Mouse (Mus musculus) lung, embryonic 14.5 days (tissue): ENCODE measurements at regions not wholly inside any gene's neighbourhood (a gene's known extent, or its start where the extent isn't known, plus 50 kb on each side); places are given as distances from the start of the nearest gene placed in this dataset.

Experiments used
- ATAC-seq: fragments of 200-750 bp; cut with Nextera tagmentation; 2 replicates; pipeline ENCODE4 v1.8.0; 2017; ENCODE audit warnings: mild to moderate bottlenecking, moderate TSS enrichment, moderate library complexity; ENCODE audit not compliant: insufficient read depth
- DNase-seq: peaks from one replicate; pipeline ENCODE4 v3.0.0-alpha.2; 2015
- H3K27ac ChIP-seq: fragments of 300-500 bp; sonication (generic); 2 replicates; pipeline ENCODE4 v1.5.1; 2014; ENCODE audit warnings: low read depth, mild to moderate bottlenecking, moderate library complexity
- H3K27me3 ChIP-seq: fragments of 300-500 bp; sonication (generic); 2 replicates; pipeline ENCODE4 v1.6.1; 2014; ENCODE audit warnings: low read length, control low read depth; ENCODE audit not compliant: insufficient read depth
- H3K36me3 ChIP-seq: fragments of 300-500 bp; sonication (generic); 2 replicates; pipeline ENCODE4 v1.6.1; 2014; ENCODE audit warnings: control low read depth; ENCODE audit not compliant: insufficient read depth
- H3K4me1 ChIP-seq: fragments of 300-500 bp; sonication (generic); 2 replicates; pipeline ENCODE4 v1.6.1; 2014; ENCODE audit warnings: antibody characterized with exemption, control low read depth; ENCODE audit not compliant: insufficient read depth
- H3K4me2 ChIP-seq: fragments of 300-500 bp; sonication (generic); 2 replicates; pipeline ENCODE4 v1.6.1; 2014; ENCODE audit warnings: mild to moderate bottlenecking
- H3K4me3 ChIP-seq: fragments of 300-500 bp; sonication (generic); 2 replicates; pipeline ENCODE4 v1.5.1; 2014; ENCODE audit warnings: low read depth, low read length
- H3K9ac ChIP-seq: fragments of 300-500 bp; sonication (generic); 2 replicates; pipeline ENCODE4 v1.6.1; 2014
- H3K9me3 ChIP-seq: fragments of 300-500 bp; sonication (generic); 2 replicates; pipeline ENCODE4 v1.6.1; 2016; ENCODE audit warnings: low read depth, low read length, control low read depth
- CTCF ChIP-seq: IDR thresholded peaks from 2 replicates; pipeline ENCODE4 v1.5.1; 2016; ENCODE audit warnings: antibody characterized with exemption, low read depth
- WGBS: fragments of 180-500 bp; shearing (Covaris S2); extraction: QIAGEN DNeasy Blood & Tissue Kit; methylation state at CpG from one replicate; pipeline ENCODE4 v1.1.7; 2014; 5-methylcytosine and 5-hydroxymethylcytosine counted together

- ATAC-seq = peak; percentile 25
- 8% methylated on average over 6 of the region's 6 CpGs for WGBS
- H3K4me2 ChIP-seq = no peak overlapping the region
Observed at GRCm38 (mm10) chr4:114680360-114680759, 141.2 kb upstream of the Gm12830 start.

GRCm38 (mm10) chr4:114682955-114683354, 138.6 kb upstream of the Gm12830 start:
- H3K9me3 ChIP-seq = no peaks in the 10 kb centered on the region
- H3K27me3 ChIP-seq = peaks cover 16% of the 10 kb centered on the region; the same call in 1 of the 2 replicates
- H3K4me1 ChIP-seq = no peaks in the 10 kb centered on the region
- H3K9ac ChIP-seq = no peak overlapping the region
- no peaks in the 10 kb centered on the region for H3K36me3 ChIP-seq
- ATAC-seq (no peak), DNase-seq (no peak)
- TF ChIP-seq CTCF = no peak
- no peak overlapping the region for H3K4me2 ChIP-seq
- H3K27ac ChIP-seq = no peak overlapping the region
- WGBS = 47% methylated on average over 7 of the region's 7 CpGs
- no peak overlapping the region for H3K4me3 ChIP-seq

More at GRCm38 (mm10) chr4:114680360-114680759, 141.2 kb upstream of the Gm12830 start:
- TF ChIP-seq CTCF = no peak
- no peaks in the 10 kb centered on the region for H3K36me3 ChIP-seq
- DNase-seq = peak; percentile 38
- H3K4me3 ChIP-seq = no peak overlapping the region
- no peak overlapping the region for H3K9ac ChIP-seq
- H3K27me3 ChIP-seq = peaks cover 12% of the 10 kb centered on the region; the same call in 1 of the 2 replicates
- no peak overlapping the region for H3K27ac ChIP-seq
- no peaks in the 10 kb centered on the region for H3K4me1 ChIP-seq
- no peaks in the 10 kb centered on the region for H3K9me3 ChIP-seq

DNA sequence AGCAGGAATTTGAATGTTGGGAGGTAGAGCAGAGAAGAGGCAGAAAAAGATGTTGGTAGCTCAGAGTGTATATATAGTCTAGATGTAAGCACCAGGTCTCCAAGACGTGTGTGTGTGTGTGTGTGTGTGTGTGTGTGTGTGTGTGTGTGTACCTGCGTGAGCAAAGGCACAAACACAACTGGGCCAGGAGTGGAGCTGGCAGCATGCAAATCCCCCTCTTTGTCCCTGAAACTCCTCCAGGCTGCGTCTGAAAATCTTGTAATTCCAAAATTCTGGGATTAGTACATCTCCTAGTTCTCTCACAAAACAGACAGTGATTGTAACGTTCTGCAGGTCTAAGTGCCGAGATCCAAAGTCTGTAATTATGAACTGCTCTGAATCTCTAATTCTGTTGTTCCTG, 137.8 kb upstream of the Gm12830 start:
- no peaks in the 10 kb centered on the region for H3K4me1 ChIP-seq
- H3K27me3 ChIP-seq = peaks cover 16% of the 10 kb centered on the region; the same call in 1 of the 2 replicates
- DNase-seq (no peak), ATAC-seq (no peak)
- no peak overlapping the region for H3K4me2 ChIP-seq
- 60% methylated on average over 5 of the region's 5 CpGs for WGBS
- no peak overlapping the region for H3K4me3 ChIP-seq
- no peaks in the 10 kb centered on the region for H3K36me3 ChIP-seq
- TF ChIP-seq CTCF = no peak
- H3K27ac ChIP-seq = no peak overlapping the region
- H3K9ac ChIP-seq = no peak overlapping the region
- H3K9me3 ChIP-seq = no peaks in the 10 kb centered on the region

- no peak overlapping the region for H3K4me3 ChIP-seq
- 63% methylated on average over 7 of the region's 7 CpGs for WGBS
- H3K36me3 ChIP-seq = no peaks in the 10 kb centered on the region
- no peaks in the 10 kb centered on the region for H3K9me3 ChIP-seq
- H3K4me1 ChIP-seq = no peaks in the 10 kb centered on the region
- TF ChIP-seq CTCF = no peak
- ATAC-seq = no peak
- H3K27ac ChIP-seq = no peak overlapping the region
- peaks cover 16% of the 10 kb centered on the region; the same call in 1 of the 2 replicates for H3K27me3 ChIP-seq
- H3K9ac ChIP-seq = no peak overlapping the region
- no peak overlapping the region for H3K4me2 ChIP-seq
- DNase-seq = no peak
Observed at GRCm38 (mm10) chr4:114684844-114685382, 136.6 kb upstream of the Gm12830 start.

DNA sequence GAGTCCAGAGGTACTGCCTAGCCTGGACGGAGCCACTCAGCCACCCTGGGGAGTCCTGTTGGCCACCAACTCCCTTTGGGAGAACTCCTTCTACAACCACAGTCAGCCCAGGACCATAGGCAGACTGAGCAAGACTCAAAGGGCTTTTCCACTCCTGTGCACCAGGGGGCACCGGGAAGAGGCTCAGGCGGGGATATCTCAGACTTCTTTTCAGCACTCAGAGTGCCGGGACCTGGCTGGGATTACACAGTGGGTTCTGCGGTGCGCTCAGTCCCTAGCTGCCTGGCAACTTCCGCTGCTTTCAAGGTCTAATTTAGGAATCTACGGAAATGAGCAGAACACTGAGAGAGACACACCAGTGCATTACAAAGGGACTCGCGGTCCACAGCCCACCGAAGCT, 136.1 kb upstream of the Gm12830 start:
- no peak overlapping the region for H3K4me3 ChIP-seq
- H3K4me2 ChIP-seq = peak overlapping the region; percentile 47; the same call in 1 of the 2 replicates
- peak; percentile 85 for DNase-seq
- H3K27me3 ChIP-seq = peaks cover 16% of the 10 kb centered on the region; the same call in 1 of the 2 replicates
- H3K36me3 ChIP-seq = no peaks in the 10 kb centered on the region
- TF ChIP-seq CTCF = peak; percentile 74
- no peak overlapping the region for H3K27ac ChIP-seq
- H3K4me1 ChIP-seq = no peaks in the 10 kb centered on the region
- WGBS = 16% methylated on average over 11 of the region's 11 CpGs
- peak; percentile 83 for ATAC-seq
- no peaks in the 10 kb centered on the region for H3K9me3 ChIP-seq
- H3K9ac ChIP-seq = no peak overlapping the region

DNA sequence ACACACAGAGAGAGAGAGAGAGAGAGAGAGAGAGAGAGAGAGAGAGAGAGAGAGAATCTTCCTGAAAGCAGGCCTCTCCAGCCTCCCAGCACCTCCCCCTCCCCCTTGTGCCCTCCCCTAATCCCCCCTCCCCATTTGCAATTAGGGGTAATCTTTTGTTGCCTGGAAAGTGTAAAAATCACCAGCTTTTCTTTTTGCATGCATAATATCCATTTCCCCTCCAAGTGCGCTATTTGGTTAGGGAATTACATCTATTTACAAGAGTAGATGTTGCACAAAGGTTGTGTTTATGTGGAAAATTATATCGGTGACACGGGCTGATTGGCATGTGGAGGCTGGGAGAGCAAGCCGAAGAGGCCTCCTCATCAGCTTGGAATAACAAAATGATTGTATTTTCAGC, 135.4 kb upstream of the Gm12830 start:
- TF ChIP-seq CTCF = no peak
- no peak overlapping the region; the same call in 1 of the 2 replicates for H3K4me2 ChIP-seq
- no peak overlapping the region for H3K27ac ChIP-seq
- no peaks in the 10 kb centered on the region for H3K9me3 ChIP-seq
- WGBS = 54% methylated on average over 4 of the region's 4 CpGs
- no peak overlapping the region for H3K9ac ChIP-seq
- no peak for ATAC-seq
- H3K27me3 ChIP-seq = peaks cover 16% of the 10 kb centered on the region; the same call in 1 of the 2 replicates
- DNase-seq = no peak
- H3K36me3 ChIP-seq = no peaks in the 10 kb centered on the region
- H3K4me3 ChIP-seq = no peak overlapping the region
- no peaks in the 10 kb centered on the region for H3K4me1 ChIP-seq

DNA sequence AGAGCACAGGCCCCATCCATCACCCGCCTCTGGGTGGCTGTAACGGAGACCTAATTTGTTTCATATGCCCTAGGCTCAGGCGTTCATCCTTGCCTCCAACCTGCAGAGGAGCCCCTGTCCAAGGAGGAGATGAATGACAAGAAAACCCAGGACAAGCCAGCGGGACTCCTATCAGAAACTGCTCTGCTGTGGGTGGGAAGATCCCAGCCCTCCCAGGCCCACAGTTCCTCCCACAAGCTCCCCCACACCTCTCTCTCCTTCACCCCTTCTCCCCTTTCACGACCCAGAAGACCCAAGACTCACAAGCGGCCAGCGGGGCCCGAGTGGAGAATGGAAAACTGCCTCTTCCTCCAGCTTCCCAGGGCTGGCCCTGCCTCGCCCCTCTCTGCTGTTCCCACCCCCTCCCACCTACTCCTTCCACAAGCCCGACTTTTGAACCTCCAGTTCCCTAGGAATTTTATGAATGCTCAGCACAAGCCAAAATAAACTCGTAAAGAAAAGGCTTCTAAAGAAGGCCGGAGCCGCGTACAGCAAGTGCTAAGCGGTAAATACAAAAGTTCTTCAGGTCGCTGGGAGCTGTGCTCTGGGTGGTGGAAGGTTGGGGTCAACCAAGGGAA, 133.1 kb upstream of the Gm12830 start:
- Histone ChIP-seq H3K27me3 (peaks cover 10% of the 10 kb centered on the region; the same call in 1 of the 2 replicates), H3K9ac (no peak overlapping the region), H3K4me2 (peak overlapping the region; percentile 44), H3K27ac (no peak overlapping the region), H3K36me3 (no peaks in the 10 kb centered on the region), H3K4me1 (no peaks in the 10 kb centered on the region), H3K9me3 (no peaks in the 10 kb centered on the region), H3K4me3 (no peak overlapping the region; the same call in 1 of the 2 replicates)
- DNase-seq (peak; percentile 71), ATAC-seq (peak; percentile 69)
- 10% methylated on average over 16 of the region's 16 CpGs for WGBS
- no peak for TF ChIP-seq CTCF
